Mouse (Mus musculus) brain, embryonic 14.5 days (tissue): ENCODE measurements around the gene Coq8a.

ENCODE experiments used
- CTCF ChIP-seq: fragments of 200-500 bp; IDR thresholded peaks from 2 replicates; pipeline ENCODE4 v1.5.1; 2012; ENCODE audit warnings: inconsistent platforms, mild to moderate bottlenecking, moderate library complexity, borderline replicate concordance; ENCODE audit not compliant: insufficient read depth, insufficient read length; ENCODE audit errors: extremely low read depth
- POLR2A ChIP-seq: fragments of 200-500 bp; IDR thresholded peaks from 2 replicates; pipeline ENCODE4 v1.6.1; 2012; ENCODE audit warnings: mild to moderate bottlenecking, inconsistent platforms, borderline replicate concordance; ENCODE audit not compliant: poor library complexity, insufficient read depth, insufficient read length, severe bottlenecking; ENCODE audit errors: extremely low read depth

DNA sequence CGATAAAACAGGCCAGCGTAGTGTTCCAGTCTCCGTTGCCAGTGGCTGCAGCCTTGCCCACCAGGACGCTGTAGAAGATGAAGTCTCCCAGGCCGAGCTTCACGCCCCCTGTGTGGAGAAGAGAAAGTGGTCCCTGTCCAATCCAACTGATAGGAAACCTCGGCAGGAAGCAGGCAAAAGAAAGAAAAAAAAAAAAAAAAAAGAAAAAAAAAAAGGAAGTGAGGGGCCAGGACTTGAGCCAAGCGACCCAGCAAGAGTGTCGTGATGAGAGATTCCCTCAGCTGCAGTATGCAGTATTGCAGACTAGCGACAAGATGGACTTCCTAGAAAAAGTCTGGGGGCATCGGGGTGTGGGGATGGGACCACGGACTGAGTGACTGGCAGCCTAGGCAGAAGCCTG is 29.5 kb upstream of the Coq8a start:
- TF ChIP-seq CTCF = no peak
- TF ChIP-seq POLR2A = no peak
